Comparison of ENCODE assay signal across 13 mouse cellular contexts in genomic region chr17:43232769-43233168, GRCm38 (mm10). TPM values are rescaled to one million over a fixed set of nuclear protein-coding genes. Genes with fewer than 3 reads are reported as not detected.
DNase-seq lines count a peak whose midpoint lies in the region; ATAC-seq and TF ChIP-seq lines count a peak whose summit lies in the region.
"Had no signal": no experiment of that assay in that cellular context is flagged by ENCODE, and none has a peak within 500 bp of the region (broad histone marks: within the 10 kb centered on the region; RNA-seq: fewer than 3 reads in every experiment).

No protein-coding gene starts in this region.

- 29% methylated on average over 6 of the region's 6 CpGs for WGBS in lung, adult 2 months
- under 1% methylated on average over 6 of the region's 6 CpGs for WGBS in bone marrow, adult 2 months
- WGBS in limb, embryonic 10.5 days = 71% methylated on average over 6 of the region's 6 CpGs
- WGBS in kidney, embryonic 15.5 days = 45% methylated on average over 6 of the region's 6 CpGs

- H3K9me3 ChIP-seq in limb, embryonic 10.5 days (replicated peaks) = no peaks in the 10 kb centered on the region
- no peaks in the 10 kb centered on the region for H3K9me3 ChIP-seq in kidney, embryonic 15.5 days (replicated peaks)
- H3K9me3 ChIP-seq: limb, embryonic 15.5 days; neural tube, embryonic 12.5 days had no signal

- H3K4me1 ChIP-seq in lung, adult 2 months (ENCODE audit: control insufficient read depth, insufficient read depth, low read length) = no peaks in the 10 kb centered on the region
- H3K4me1 ChIP-seq in bone marrow, adult 2 months (ENCODE audit: control insufficient read depth, insufficient read depth, low read length) = peaks cover 2% of the 10 kb centered on the region
- H3K4me1 ChIP-seq in limb, embryonic 10.5 days = peaks cover 14% of the 10 kb centered on the region
- H3K4me1 ChIP-seq in kidney, embryonic 15.5 days = peaks cover 16% of the 10 kb centered on the region

- no peak for TF ChIP-seq POLR2A in lung, adult 2 months (IDR thresholded peaks at IDR 0.05; ENCODE audit: borderline replicate concordance, extremely low read depth, low read depth, low read length)
- TF ChIP-seq POLR2A in bone marrow, adult 2 months (IDR thresholded peaks at IDR 0.05; ENCODE audit: borderline replicate concordance, control insufficient read depth, low read depth, low read length) = no peak

- no peak for ATAC-seq in cerebellum, adult (ENCODE audit: insufficient number of reproducible peaks, low FRiP score, low TSS enrichment)
- ATAC-seq in kidney, embryonic 15.5 days (replicated peaks; ENCODE audit: low FRiP score) = no peak

- H3K4me2 ChIP-seq in kidney, embryonic 15.5 days = no peak overlapping the region
- H3K4me2 ChIP-seq: limb, embryonic 15.5 days; neural tube, embryonic 12.5 days had no signal

- TF ChIP-seq CTCF in lung, adult 2 months (IDR thresholded peaks at IDR 0.05; ENCODE audit: insufficient read depth, low read length) = no peak
- TF ChIP-seq CTCF in bone marrow, adult 2 months (IDR thresholded peaks at IDR 0.05; ENCODE audit: control insufficient read depth, insufficient read depth, low read length) = no peak

- H3K4me3 ChIP-seq in lung, adult 2 months (replicated peaks; ENCODE audit: extremely low read depth, low read depth, low read length) = no peak overlapping the region
- peak overlapping the region; percentile 11 for H3K4me3 ChIP-seq in bone marrow, adult 2 months (replicated peaks; ENCODE audit: control insufficient read depth, low read depth, low read length)
- no peak overlapping the region for H3K4me3 ChIP-seq in limb, embryonic 10.5 days
- no peak overlapping the region for H3K4me3 ChIP-seq in kidney, embryonic 15.5 days (replicated peaks)
- H3K4me3 ChIP-seq: limb, embryonic 15.5 days; neural tube, embryonic 12.5 days had no signal

- H3K9ac ChIP-seq in kidney, embryonic 15.5 days = no peak overlapping the region
- H3K9ac ChIP-seq: limb, embryonic 15.5 days; neural tube, embryonic 12.5 days had no signal

- peak; percentile 13 for DNase-seq in lung, postnatal 10 days
- no peak for DNase-seq in lung, adult 2 months
- no peak for DNase-seq in limb, embryonic 10.5 days (ENCODE audit: low spot score)
- DNase-seq in thymus, postnatal 0 days (ENCODE audit: low spot score) = peak; percentile 84
- no peak for DNase-seq in heart, postnatal 10 days
- DNase-seq: cerebellum, adult 11 months had no signal

- no peaks in the 10 kb centered on the region for H3K27me3 ChIP-seq in limb, embryonic 10.5 days (ENCODE audit: low read depth, poor library complexity, severe bottlenecking)
- H3K27me3 ChIP-seq in kidney, embryonic 15.5 days = no peaks in the 10 kb centered on the region
- H3K27me3 ChIP-seq: limb, embryonic 15.5 days; neural tube, embryonic 12.5 days had no signal

- intact Hi-C loops in heart, postnatal 10 days (cut with DNase I) = loop anchor here (5.0 kb wide), 1 partner anchor 150 kb away; no protein-coding TSS in a partner anchor

- no peak overlapping the region for H3K27ac ChIP-seq in bone marrow, adult 2 months (ENCODE audit: control insufficient read depth, insufficient read depth, low read depth, low read length, poor library complexity)
- 0 out of 2 replicates have a peak overlapping the region, but pooled peaks have one; percentile 25 for H3K27ac ChIP-seq in limb, embryonic 10.5 days
- no peak overlapping the region for H3K27ac ChIP-seq in kidney, embryonic 15.5 days
- H3K27ac ChIP-seq: limb, embryonic 15.5 days; neural tube, embryonic 12.5 days had no signal

- no peaks in the 10 kb centered on the region for H3K36me3 ChIP-seq in limb, embryonic 10.5 days
- H3K36me3 ChIP-seq in kidney, embryonic 15.5 days = no peaks in the 10 kb centered on the region
- H3K36me3 ChIP-seq: limb, embryonic 15.5 days; neural tube, embryonic 12.5 days had no signal

RNA-seq across cellular contexts. Expression of gene Adgrf1, which starts 37.4 kb away (rescaled TPM):
- polyA plus RNA-seq in lung, adult 2 months (2012; rRNA removed) = not detected in 2 replicates
- polyA plus RNA-seq in bone marrow, adult 2 months (2011; ENCODE audit: insufficient read depth, insufficient read length, low replicate concordance, missing spikeins) = not detected in 2 replicates
- polyA plus RNA-seq in limb, embryonic 10.5 days (2016; fragmentation: Nextera tagmentation; extraction: Ambion mirVana) = not detected in 2 replicates
- not detected in 2 replicates for polyA plus RNA-seq in thymus, postnatal 0 days (2015; fragmentation: Nextera tagmentation; extraction: Ambion mirVana)
- polyA plus RNA-seq in kidney, embryonic 15.5 days (2015; fragmentation: Nextera tagmentation; extraction: Ambion mirVana) = 0.16 and 0.42 TPM in 2 replicates
- not detected for total RNA-seq in heart, postnatal 10 days (2021)
- total RNA-seq: heart, adult 8-10 months; layer of hippocampus, adult 18-20 months had no signal
- polyA plus RNA-seq: limb, embryonic 15.5 days; neural tube, embryonic 12.5 days had no signal

Comparison
In these comparisons a context has a peak if more than half of its experiments do, and no peak if none do; other contexts are left out.
1. DNase-seq: peak in lung, postnatal 10 days (single experiment) and thymus, postnatal 0 days (single experiment); none in lung, adult 2 months (single experiment), limb, embryonic 10.5 days (single experiment) and heart, postnatal 10 days (0 of 2).